Mouse (Mus musculus) megakaryocyte-erythroid progenitor cell, adult 5-6 weeks (primary cell): ENCODE results near the gene Fancc. TPM values are rescaled to one million over a fixed set of nuclear protein-coding genes. Genes with fewer than 3 reads are reported as not detected.

Experiments used
- ATAC-seq: replicated peaks from 2 replicates; pipeline ENCODE4 v1.8.0; 2016; ENCODE audit warnings: mild to moderate bottlenecking, inconsistent platforms; ENCODE audit not compliant: severe bottlenecking, poor library complexity, low FRiP score, low TSS enrichment
- total RNA-seq, 2 experiments: library from RNA; stranded (forward) in 1 of 2; stranded (reverse) in 1 of 2; fragments of 200-1000, 215-1000 nt in 1 of 2; fragments of >200 nt in 1 of 2; fragmentation: Nextera tagmentation in 1 of 2; gene quantifications; 2 replicates each; pipeline ENCODE4 v1.2.3; 2014 to 2017

Gene Fancc
- total RNA-seq, 2 experiments from 2014 or later = 16.9 to 20.0 TPM

DNA sequence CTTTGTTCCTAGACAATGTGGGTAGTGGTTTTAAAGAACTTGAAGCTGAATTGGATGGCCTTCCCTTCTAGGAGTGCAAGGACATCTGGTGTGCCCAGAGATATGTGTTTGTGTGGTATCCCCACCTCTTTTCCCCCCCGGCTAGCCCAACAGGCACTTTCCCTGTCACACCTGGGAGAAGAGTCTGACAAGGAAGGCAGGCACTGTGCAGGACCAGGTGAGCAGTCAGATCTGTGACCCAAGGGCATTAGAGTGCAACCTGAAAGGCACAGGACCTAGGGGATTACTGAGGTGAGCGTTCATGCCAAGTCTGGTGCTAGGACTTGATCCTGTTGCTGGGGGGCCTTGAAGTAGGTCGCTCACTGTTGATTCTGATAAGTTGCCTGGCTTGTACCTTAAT lies 255.4 kb downstream of the Fancc start:
- no peak for ATAC-seq

DNA sequence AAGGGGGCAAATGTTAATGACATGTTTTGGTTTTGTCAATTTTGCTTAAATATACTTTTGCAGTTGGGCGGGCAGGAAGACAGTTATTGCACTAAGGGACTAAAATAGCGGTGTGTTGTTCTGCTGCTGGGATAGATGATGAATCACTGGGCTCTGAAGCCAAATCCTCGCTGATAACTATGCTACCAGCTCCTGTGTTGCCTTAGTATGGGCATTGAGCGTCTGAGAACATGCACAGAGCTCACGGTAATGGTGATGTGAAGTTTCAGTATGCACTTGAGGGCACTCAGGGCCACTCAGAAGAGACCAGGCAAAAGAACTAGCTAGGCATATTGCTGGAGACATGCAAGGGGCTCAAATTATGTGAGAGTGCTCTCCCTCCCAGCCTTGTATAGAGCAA lies 256.2 kb downstream of the Fancc start:
- peak; percentile 32 for ATAC-seq

DNA sequence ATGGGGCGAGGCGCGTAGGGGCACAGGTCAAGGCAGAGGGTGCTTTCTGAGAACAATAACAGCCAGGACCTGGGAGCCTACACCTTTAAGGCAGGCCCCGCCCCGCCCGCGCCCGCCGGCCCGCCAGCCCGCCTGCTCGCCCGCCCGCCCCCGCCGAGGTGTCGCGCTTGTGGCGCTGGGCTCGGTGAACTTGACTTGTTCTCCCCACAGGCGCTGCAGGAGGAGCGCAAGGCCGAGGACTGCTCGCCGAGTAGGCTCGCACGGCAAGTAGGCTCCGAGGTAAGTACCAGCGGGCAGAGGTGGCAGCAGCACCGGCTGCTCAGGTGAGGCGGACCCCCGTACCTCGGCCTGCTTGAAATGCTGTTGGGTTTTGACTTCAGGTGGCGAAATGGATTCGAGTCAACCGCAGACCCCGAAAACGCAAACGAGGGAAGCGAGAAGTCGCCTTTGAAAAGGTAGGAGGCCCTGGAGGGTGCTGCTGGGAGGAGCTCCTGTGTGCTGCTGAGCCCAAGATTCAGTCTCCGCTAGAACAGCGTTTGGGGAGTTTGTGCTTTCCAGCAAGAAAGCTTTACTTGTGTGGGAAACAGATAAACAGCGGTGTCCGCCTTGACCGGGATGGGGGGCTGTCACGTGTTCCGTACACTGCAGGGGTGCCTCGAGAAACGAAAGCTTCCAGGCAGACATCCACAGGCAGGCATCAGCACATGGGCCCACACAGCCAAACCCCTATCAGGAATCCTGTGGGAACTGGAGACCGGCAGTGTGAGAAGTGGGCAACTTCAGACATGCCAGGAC lies 257.0 kb downstream of the Fancc start:
- ATAC-seq = peak; percentile 79

DNA sequence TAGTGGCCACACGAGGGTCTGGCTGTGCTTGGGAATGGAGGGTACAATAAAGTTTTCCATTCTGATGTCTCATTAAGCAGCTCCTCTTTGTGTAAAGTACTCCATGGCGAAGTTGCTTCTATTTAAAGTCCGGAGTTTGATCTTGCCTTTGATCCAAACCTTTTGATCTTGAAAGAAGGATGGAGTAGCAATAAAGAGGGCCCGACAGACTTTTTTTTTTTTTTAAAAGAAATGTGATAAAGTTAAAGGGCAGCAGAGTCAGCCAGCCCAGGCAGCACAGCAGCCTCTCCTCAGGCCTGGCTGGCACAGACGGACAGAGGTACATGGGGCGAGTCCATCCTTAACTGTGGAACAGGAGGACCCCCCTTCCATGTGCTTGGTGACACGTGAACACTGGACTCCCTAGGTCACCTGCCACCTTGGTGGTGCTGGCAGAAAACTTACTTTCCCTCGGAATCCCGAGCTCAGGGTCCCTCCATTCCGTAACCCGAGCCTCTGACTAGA lies 257.7 kb downstream of the Fancc start:
- ATAC-seq = no peak

DNA sequence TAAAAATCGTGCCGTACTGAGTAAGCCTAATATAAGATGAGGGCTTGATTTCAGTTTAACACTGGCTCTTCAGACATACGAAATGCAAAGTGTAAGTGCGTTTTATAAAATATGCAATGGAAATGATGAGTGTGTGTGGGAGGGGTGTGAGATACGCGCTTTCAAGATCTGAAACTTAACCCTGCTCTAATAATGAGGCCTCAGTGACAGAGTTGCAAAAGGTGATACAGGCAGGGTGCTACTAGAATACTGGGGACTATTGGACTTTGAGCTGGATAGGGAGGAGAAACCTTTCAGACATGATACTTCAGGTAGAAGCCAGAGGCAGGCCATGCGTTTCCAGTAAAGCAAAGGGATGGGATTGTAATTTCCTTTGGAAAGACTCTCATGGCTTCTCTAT lies 259.0 kb downstream of the Fancc start:
- ATAC-seq = no peak

DNA sequence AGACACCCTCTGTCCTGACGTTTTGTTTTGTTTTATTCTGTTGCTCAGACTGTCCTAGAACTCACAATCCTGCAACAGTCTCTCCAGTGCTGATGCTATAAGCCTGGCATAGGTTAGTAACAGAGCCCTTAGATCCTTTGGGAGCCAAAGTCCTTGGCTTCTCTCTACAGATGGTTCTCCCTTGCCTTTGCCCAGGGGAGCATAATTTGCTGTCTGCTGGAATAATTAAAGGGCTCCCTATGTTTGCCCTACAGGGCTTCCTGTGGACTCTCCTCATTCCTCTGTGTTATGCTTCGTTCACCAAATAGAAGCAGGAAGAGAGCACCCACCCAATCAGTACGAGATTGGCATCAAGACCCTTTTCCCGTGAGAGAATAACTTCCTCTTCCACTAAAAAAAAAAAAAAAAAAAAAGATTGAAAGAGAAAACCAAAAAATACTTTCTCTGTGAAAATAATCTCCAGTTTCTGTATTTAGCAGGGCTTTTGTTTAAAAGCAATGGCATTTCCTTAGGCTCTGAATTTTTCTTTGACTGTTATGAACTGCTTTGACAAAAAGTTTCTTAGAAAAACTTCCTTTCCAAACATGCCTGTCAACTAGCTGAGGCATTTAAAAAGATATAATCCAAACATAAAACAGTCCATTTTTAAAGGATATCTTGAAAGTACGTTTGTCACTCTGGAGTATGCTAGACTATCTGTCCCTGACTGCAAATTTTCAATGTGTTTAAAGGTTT lies 260.8 kb downstream of the Fancc start:
- ATAC-seq = no peak

DNA sequence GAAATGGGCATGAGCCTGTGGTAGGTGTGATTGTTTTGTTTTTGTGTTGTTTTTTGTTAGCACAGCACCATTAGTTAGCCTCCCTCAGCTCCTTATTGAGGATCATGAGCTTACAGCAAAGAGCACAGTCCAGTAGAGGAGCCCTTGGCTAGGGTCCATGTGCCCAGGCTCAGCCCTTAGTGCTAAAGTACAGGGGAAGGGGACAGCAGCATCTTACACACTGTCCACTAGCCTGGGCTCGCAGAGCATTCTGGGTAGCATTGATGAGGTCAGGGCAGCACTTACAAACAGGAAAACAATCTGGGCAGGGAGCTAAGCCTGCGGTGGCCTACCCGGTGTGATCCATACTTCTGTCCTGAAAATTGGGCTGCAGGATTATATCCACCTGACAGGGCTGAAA lies 261.5 kb downstream of the Fancc start:
- no peak for ATAC-seq

Other genes with a start within 250 kb of the Fancc start
- gene Ptch1, start 76.3 kb upstream of the Fancc start, total RNA-seq (2014; fragmentation: Nextera tagmentation) = 17.2 and 28.8 TPM in 2 replicates
- 13.1 and 26.9 TPM in 2 replicates for gene Ptch1, start 76.3 kb upstream of the Fancc start, total RNA-seq (2017)